ENCODE assay signal across 9 mouse cellular contexts in the genomic region with DNA sequence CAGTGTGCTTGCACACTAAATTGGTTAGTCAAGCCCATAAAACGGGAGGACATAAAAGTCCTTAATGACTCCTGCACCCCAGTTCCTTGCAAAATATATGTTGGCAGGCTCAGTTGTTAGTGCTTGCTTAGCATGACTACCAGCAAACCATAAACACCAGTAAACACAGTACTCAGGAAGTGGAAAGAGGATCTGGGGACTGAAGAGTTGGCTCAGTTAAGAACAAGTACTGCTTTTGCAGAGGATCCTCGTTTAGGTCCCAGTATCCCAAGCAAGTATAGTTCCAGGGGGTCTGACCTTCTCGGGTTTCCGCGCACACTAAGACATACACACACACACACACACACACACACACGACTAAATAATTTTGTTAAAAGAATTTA. TPM values are rescaled to one million over a fixed set of nuclear protein-coding genes. Genes with fewer than 3 reads are reported as not detected.
A peak's percentile ranks its signal among the peaks of the same experiment; 100 is the strongest.
DNase-seq lines count a peak whose midpoint lies in the region; ATAC-seq and TF ChIP-seq lines count a peak whose summit lies in the region.
"Had no signal": no experiment of that assay in that cellular context is flagged by ENCODE, and none has a peak within 500 bp of the region (broad histone marks: within the 10 kb centered on the region; RNA-seq: fewer than 3 reads in every experiment).

No protein-coding gene starts in this region.

- H3K9ac ChIP-seq in liver, adult 2 months (ENCODE audit: low read depth, low read length) = peak overlapping the region; percentile 36
- H3K9ac ChIP-seq in limb, embryonic 13.5 days = peak overlapping the region; percentile 40; the same call in 1 of the 2 replicates

- TF ChIP-seq POLR2A in liver, adult 2 months (IDR thresholded peaks at IDR 0.05; ENCODE audit: extremely low read depth, insufficient read depth, low read length) = no peak
- TF ChIP-seq POLR2A in embryonic fibroblast, embryonic 13.5 days (IDR thresholded peaks at IDR 0.05; ENCODE audit: low read depth, low read length) = no peak

- no peak overlapping the region for H3K4me3 ChIP-seq in liver, adult 2 months (ENCODE audit: insufficient read depth, low read depth, low read length)
- H3K4me3 ChIP-seq in embryonic fibroblast, embryonic 13.5 days (ENCODE audit: insufficient read depth, low read length) = no peak overlapping the region; the same call in 1 of the 2 replicates
- H3K4me3 ChIP-seq in limb, embryonic 13.5 days = peak overlapping the region; percentile 78

- peak; percentile 74 for ATAC-seq in limb, embryonic 13.5 days (ENCODE audit: low FRiP score, low read depth)
- peak; percentile 17; the same call in 1 of the 2 replicates for ATAC-seq in neutrophil, adult 5-6 weeks (ENCODE audit: extremely low read depth, insufficient number of reproducible peaks, low FRiP score, poor library complexity, severe bottlenecking)

- peak overlapping the region; percentile 79 for H3K4me2 ChIP-seq in limb, embryonic 13.5 days (replicated peaks)

- DNase-seq in liver, adult 2 months (ENCODE audit: extremely low read depth, low read depth, low spot score) = no peak
- no peak for DNase-seq in liver
- DNase-seq in cerebellum, adult 11-12 months = no peak
- no peak for DNase-seq in left cerebral cortex, postnatal 14 days (ENCODE audit: low spot score in 2 of 2)
- no peak for DNase-seq in ovary, adult 18-20 months (ENCODE audit: low spot score)

- 43% methylated on average over 6 of the region's 6 CpGs for WGBS in liver, adult 2 months
- WGBS in limb, embryonic 13.5 days = 31% methylated on average over 6 of the region's 6 CpGs

- TF ChIP-seq CTCF in liver, adult 2 months (IDR thresholded peaks at IDR 0.05; ENCODE audit: low read depth, low read length) = no peak
- no peak for TF ChIP-seq CTCF in embryonic fibroblast, embryonic 13.5 days (IDR thresholded peaks at IDR 0.05; ENCODE audit: borderline replicate concordance, insufficient read depth, low read length)

- no peaks in the 10 kb centered on the region for H3K27me3 ChIP-seq in liver, adult 2 months (ENCODE audit: control insufficient read depth, insufficient read depth, low read length)
- no peaks in the 10 kb centered on the region for H3K27me3 ChIP-seq in limb, embryonic 13.5 days

- intact Hi-C loops in left cerebral cortex, postnatal 14 days (cut with DNase I) = loop anchor here (5.0 kb wide), 1 partner anchor 36 kb away; no protein-coding TSS in a partner anchor

- H3K9me3 ChIP-seq in limb, embryonic 13.5 days = no peaks in the 10 kb centered on the region

- H3K79me2 ChIP-seq in liver, adult 2 months (ENCODE audit: control insufficient read depth, insufficient read depth, low read length) = peaks cover 20% of the 10 kb centered on the region

- H3K27ac ChIP-seq in liver, adult 2 months (replicated peaks; ENCODE audit: insufficient read depth, low read depth, low read length) = peak overlapping the region; percentile 74
- H3K27ac ChIP-seq in embryonic fibroblast, embryonic 13.5 days (ENCODE audit: insufficient read depth, low read length) = peak overlapping the region; percentile 9; the same call in 1 of the 2 replicates
- H3K27ac ChIP-seq in limb, embryonic 13.5 days = peak overlapping the region; percentile 77; the same call in 1 of the 2 replicates

- peaks cover 17% of the 10 kb centered on the region for H3K36me3 ChIP-seq in liver, adult 2 months (ENCODE audit: control insufficient read depth, insufficient read depth, low read length)
- peaks cover 30% of the 10 kb centered on the region for H3K36me3 ChIP-seq in limb, embryonic 13.5 days

- H3K4me1 ChIP-seq in liver, adult 2 months (ENCODE audit: control insufficient read depth, insufficient read depth, low read length) = peaks cover 41% of the 10 kb centered on the region
- peaks cover 7% of the 10 kb centered on the region for H3K4me1 ChIP-seq in embryonic fibroblast, embryonic 13.5 days (ENCODE audit: control insufficient read depth, insufficient read depth, low read length)
- H3K4me1 ChIP-seq in limb, embryonic 13.5 days = peaks cover 32% of the 10 kb centered on the region

RNA-seq across cellular contexts. Expression of gene Slc25a17, which starts 0.4 kb away (rescaled TPM):
- 56.1 and 67.8 TPM in 2 replicates for total RNA-seq in liver, adult 2 months (2014; rRNA removed)
- 30.2 and 30.4 TPM in 2 replicates for polyA plus RNA-seq in liver, adult 2 months (2012; rRNA removed)
- 89.1 and 93.1 TPM in 2 replicates for polyA plus RNA-seq in embryonic fibroblast, embryonic 13.5 days (2011; ENCODE audit: insufficient read length, low read depth, missing spikeins)
- 117 and 119 TPM in 2 replicates for polyA plus RNA-seq in limb, embryonic 13.5 days (2015; fragmentation: Nextera tagmentation; extraction: Ambion mirVana)
- total RNA-seq in neutrophil, adult 5-6 weeks (2017) = 32.8 and 38.6 TPM in 2 replicates
- total RNA-seq in left cerebral cortex, postnatal 14 days (2021) = 10 to 100 TPM; 48.7 to 51.0 TPM

RNA-seq across cellular contexts. Expression of gene St13, which starts 38.9 kb away (rescaled TPM):
- total RNA-seq in liver, adult 2 months (2014; rRNA removed) = 91.8 and 98.9 TPM in 2 replicates
- 29.2 and 31.3 TPM in 2 replicates for polyA plus RNA-seq in liver, adult 2 months (2012; rRNA removed)
- polyA plus RNA-seq in embryonic fibroblast, embryonic 13.5 days (2011; ENCODE audit: insufficient read length, low read depth, missing spikeins) = 337 and 357 TPM in 2 replicates
- 185 and 189 TPM in 2 replicates for polyA plus RNA-seq in limb, embryonic 13.5 days (2015; fragmentation: Nextera tagmentation; extraction: Ambion mirVana)
- total RNA-seq in neutrophil, adult 5-6 weeks (2017) = 129 and 135 TPM in 2 replicates
- 100 to 1,000 TPM; 149 to 161 TPM for total RNA-seq in left cerebral cortex, postnatal 14 days (2021)

RNA-seq across cellular contexts. Expression of gene Xpnpep3, which starts 38.9 kb away (rescaled TPM):
- 8.1 and 10.4 TPM in 2 replicates for total RNA-seq in liver, adult 2 months (2014; rRNA removed)
- polyA plus RNA-seq in liver, adult 2 months (2012; rRNA removed) = 5.2 and 6.8 TPM in 2 replicates
- polyA plus RNA-seq in embryonic fibroblast, embryonic 13.5 days (2011; ENCODE audit: insufficient read length, low read depth, missing spikeins) = 12.4 and 21.8 TPM in 2 replicates
- polyA plus RNA-seq in limb, embryonic 13.5 days (2015; fragmentation: Nextera tagmentation; extraction: Ambion mirVana) = 12.2 and 12.6 TPM in 2 replicates
- total RNA-seq in neutrophil, adult 5-6 weeks (2017) = 10.3 and 19.4 TPM in 2 replicates
- 10 to 100 TPM; 11.7 to 15.2 TPM for total RNA-seq in left cerebral cortex, postnatal 14 days (2021)

RNA-seq across cellular contexts. Expression of gene Dnajb7, which starts 47.1 kb away (rescaled TPM):
- total RNA-seq in liver, adult 2 months (2014; rRNA removed) = 0.13 and 0.28 TPM in 2 replicates
- not detected in 2 replicates for polyA plus RNA-seq in liver, adult 2 months (2012; rRNA removed)
- not detected in 2 replicates for polyA plus RNA-seq in embryonic fibroblast, embryonic 13.5 days (2011; ENCODE audit: insufficient read length, low read depth, missing spikeins)
- polyA plus RNA-seq in limb, embryonic 13.5 days (2015; fragmentation: Nextera tagmentation; extraction: Ambion mirVana) = 2.5 and 2.9 TPM in 2 replicates
- total RNA-seq in neutrophil, adult 5-6 weeks (2017) = not detected in 2 replicates
- not detected for total RNA-seq in left cerebral cortex, postnatal 14 days (2021)
- total RNA-seq: adrenal gland, postnatal 36 days had no signal

Comparison
In these comparisons a context has a peak if more than half of its experiments do, and no peak if none do; other contexts are left out.
1. H3K27ac ChIP-seq: peak in every context shown above with its lines; median percentile 77 in limb, embryonic 13.5 days; 74 in liver, adult 2 months; 9 in embryonic fibroblast, embryonic 13.5 days.